Mouse (Mus musculus): ENCODE data around the gene Trmo.

Gene Trmo

GRCm38 (mm10) chr4:46371030-46371429, 18.2 kb downstream of the Trmo start:
- no peak for DNase-seq (ENCODE audit: low read depth in 2 of 2, low spot score in 2 of 2)

GRCm38 (mm10) chr4:46370406-46370805, 18.8 kb downstream of the Trmo start:
- no peak for DNase-seq (ENCODE audit: low read depth in 2 of 2, low spot score in 2 of 2)

DNA sequence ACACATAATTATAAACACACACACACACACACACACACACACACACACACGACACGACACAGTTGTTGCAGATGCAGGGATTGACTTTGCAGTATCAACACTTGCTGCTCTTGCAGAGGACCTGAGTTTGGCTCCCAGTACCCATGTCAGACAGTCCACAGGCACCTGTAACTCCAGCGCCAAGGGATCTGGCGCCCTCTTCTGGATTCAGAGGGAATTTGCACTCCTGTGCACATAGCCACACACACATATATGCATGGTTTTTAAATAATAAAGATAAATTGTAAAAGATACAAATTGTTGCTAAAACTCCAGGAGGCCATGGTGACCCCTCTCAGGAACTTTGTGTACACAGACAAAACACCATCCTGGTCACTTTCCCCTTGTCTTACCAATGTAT, 20.2 kb downstream of the Trmo start:
- no peak for DNase-seq (ENCODE audit: low read depth in 2 of 2, low spot score in 2 of 2)

GRCm38 (mm10) chr4:46367487-46367959, 21.7 kb downstream of the Trmo start:
- no peak for DNase-seq (ENCODE audit: low read depth in 2 of 2, low spot score in 2 of 2)

DNA sequence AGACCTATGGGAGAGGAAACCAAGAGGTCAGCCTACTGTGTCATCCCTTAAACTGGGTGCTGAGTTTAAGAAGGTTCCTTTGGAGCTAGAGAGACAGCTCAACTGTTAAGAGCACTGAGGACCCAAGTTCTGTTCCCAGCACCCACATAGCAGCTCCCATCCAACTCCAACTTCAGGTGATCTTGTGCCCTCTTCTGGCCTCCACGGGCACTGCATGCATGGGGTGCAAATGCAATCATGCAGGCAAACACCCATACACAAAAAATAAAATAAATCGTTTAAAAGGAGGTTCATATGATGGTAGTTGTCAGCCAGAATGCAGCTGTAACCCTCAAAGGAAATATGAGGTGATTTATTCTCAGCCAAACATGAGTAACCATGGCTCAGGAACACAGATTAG, 24.9 kb downstream of the Trmo start:
- DNase-seq (ENCODE audit: low read depth in 2 of 2, low spot score in 2 of 2) = no peak

DNA sequence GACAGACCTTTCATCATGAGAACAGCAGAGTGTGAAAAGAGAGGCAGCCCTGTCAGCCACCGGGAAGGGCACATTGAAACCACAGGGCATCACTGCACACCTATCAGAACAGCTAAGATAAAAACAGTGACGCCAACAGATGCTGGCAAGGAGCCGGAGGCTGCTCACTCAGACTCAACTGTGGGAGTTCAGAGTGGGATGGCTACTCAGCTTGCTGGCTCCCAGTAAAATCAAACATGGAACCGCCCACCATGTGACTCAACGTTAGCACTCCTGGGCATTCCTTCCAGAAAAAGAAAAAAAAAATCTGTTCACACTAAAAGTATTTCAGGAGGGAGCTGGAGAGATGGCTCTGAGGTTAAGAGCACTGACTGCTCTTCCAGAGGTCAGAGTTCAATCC, 28.0 kb downstream of the Trmo start:
- no peak for DNase-seq (ENCODE audit: low read depth in 2 of 2, low spot score in 2 of 2)

DNA sequence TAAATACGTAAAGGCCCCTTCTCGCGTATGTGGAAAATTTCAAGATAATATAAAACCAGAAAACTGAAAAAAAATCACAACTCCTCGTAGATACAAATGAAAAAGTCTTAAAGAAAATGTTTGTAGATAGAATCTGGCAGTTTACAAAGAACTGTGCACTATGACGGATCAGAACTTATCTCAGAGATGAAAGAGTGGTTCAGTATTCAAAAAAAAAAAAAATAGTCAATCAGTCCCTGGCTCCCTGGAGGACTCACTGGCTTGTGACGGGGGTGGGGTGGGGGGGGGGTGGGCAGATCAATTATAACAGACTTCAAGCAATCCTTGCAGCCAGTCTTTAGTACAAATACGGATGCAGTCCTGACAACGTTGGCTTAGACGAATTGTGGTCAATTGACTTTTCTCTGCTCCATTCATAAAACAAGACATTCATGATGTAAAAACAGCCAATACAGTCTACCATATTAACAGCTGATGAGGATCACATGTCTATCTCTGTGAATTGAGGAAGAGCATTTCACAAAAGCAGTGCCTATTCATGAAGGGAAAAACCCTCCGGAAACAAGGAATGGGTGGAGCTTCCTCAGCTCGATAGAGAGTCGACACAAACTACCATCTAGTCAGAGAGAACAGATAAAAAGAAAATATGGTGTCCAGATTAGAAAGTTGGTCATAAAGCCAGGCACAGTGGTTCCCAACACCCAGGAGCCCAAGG, 29.5 kb downstream of the Trmo start:
- DNase-seq (ENCODE audit: low read depth in 2 of 2, low spot score in 2 of 2) = no peak

DNA sequence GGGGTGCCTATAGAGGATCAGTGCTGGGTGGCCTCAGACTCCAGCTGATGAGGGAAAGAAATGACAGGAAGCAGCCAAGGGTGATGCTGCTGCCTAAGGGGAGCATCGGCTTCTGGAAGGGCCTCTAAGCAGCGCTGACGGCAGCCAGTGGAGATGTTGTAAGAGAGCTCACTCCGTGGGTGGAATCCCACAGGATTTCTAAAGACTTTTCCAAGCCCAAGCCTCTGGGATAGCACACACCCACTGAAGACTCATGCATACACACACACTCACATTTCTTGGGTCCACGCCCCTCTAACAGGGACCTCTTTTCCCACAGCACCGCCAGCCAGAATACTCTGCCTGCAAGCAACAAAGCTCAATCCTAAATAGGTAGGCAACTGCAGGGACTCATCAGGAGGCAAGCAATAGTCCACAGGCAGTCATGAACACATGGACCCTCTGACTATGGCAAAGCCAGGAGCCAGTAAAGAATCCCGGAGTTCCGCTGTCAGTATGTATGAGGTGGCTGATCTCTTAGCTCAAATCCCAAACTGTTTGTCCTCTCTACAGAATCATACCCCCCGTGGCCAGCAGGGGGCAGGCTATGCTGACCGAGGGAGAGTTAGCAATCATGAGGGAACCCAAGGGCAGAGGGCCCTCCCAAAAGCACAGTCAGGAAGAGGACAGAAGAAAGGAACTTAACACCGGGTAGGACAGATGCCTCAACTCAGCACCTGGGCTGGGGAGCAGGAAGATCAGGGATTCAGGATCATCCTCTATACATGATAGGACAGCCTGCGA, 32.7 kb downstream of the Trmo start:
- DNase-seq (ENCODE audit: low read depth in 2 of 2, low spot score in 2 of 2) = peak; percentile 30 to 53

DNA sequence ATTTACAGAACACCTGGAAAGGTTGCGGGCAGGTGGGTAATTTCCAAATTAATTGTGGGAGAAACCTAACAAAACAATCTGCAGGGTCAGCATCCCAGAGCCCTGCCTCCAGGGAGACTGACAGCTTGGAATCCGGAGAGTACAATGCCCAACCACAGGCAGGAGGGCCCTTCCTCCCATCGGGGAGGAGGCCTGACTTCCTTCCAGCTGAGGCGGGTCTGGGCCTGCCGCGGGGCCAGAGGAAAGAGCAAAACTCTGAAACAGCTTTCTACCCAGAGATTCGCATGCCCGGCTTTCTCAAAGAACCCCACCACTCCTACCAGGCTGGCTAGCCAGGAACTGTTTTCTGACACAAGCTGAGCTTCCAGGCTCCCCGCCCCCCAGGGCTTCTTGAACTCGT, 36.2 kb downstream of the Trmo start:
- no peak for DNase-seq (ENCODE audit: low read depth in 2 of 2, low spot score in 2 of 2)

- no peak for DNase-seq (ENCODE audit: low read depth in 2 of 2, low spot score in 2 of 2)
Observed at GRCm38 (mm10) chr4:46349530-46349929, 39.7 kb downstream of the Trmo start.

- no peak for DNase-seq (ENCODE audit: low read depth in 2 of 2, low spot score in 2 of 2)
Observed at GRCm38 (mm10) chr4:46348897-46349296, 40.3 kb downstream of the Trmo start.

DNA sequence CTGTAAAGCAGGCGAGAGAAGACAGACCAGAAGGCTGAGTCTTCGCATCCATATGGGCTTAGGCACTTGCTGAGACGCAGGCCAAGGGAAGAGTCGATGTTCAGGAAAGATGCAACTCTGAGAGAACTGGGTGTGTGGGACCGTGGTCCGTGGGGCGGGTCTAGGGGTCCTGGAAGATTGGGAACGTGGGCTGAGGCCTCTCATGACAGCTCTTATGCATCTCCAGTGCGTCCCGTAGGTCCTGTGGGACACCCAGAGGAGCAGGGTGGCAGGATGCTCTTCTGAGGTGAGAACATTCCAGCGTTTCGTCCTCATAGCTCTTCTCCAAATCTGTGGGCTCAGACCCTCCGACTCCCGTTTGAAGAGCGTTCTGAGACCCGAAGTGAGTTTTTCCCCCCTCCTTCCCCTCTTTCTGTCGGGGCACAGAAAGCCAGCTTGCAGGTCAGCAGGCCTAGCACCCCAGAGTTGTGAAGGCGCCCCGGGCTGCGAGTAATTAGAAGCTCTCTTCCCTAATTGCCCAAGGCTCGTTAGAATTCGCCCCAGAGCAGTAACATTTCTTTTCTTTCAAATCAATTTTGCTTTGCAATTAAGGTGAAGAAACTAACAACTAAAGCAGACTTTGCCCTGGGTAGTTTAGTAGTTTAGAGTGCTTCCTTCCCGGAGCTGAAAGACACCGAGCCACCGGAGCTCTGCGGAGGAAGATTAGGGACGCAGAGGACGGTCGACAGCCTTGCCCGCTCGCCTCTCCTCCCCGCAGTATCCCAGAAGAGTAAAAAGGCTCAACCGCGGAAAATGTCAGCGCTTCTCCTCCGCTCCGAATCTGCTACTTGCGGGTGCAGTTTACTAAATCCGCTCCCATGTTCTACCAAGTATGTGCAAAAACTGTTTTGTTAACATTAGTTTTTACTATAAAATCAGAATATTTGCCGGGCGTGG, 41.4 kb downstream of the Trmo start:
- no peak for DNase-seq (ENCODE audit: low read depth in 2 of 2, low spot score in 2 of 2)

GRCm38 (mm10) chr4:46347141-46347540, 42.1 kb downstream of the Trmo start:
- no peak for DNase-seq (ENCODE audit: low read depth in 2 of 2, low spot score in 2 of 2)

- DNase-seq (ENCODE audit: low read depth in 2 of 2, low spot score in 2 of 2) = no peak
Observed at GRCm38 (mm10) chr4:46346221-46346620, 43.0 kb downstream of the Trmo start.

DNA sequence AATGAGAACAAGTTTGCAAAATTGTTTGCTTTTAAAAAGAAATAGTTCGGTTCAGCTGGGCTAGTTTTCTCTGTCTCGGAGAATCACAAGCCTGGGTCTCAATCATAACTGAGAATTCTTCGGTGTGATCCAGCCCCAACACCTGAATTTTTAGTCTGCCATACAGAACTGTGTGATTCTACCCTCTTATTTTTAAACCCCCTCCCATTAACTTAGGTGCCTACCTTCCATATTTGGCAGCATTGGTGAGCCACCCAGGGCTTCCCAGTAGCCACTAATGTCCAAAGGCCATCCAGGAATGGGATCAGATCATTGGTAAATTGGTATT, 43.5 kb downstream of the Trmo start:
- DNase-seq (ENCODE audit: low read depth in 2 of 2, low spot score in 2 of 2) = no peak

- no peak for DNase-seq (ENCODE audit: low read depth in 2 of 2, low spot score in 2 of 2)
Observed at GRCm38 (mm10) chr4:46345056-46345772, 44.0 kb downstream of the Trmo start.

- DNase-seq (ENCODE audit: low read depth in 2 of 2, low spot score in 2 of 2) = no peak
Observed at GRCm38 (mm10) chr4:46344288-46344687, 44.9 kb downstream of the Trmo start.

GRCm38 (mm10) chr4:46343596-46344260, 45.5 kb downstream of the Trmo start, which contains the start of gene Foxe1:
Gene Foxe1, plus strand, starts transcription at chr4:46343609.
- no peak for DNase-seq (ENCODE audit: low read depth in 2 of 2, low spot score in 2 of 2)

- DNase-seq (ENCODE audit: low read depth in 2 of 2, low spot score in 2 of 2) = no peak
Observed at GRCm38 (mm10) chr4:46342711-46343286, 46.4 kb downstream of the Trmo start.
